Mouse (Mus musculus) Patski (cell line): ENCODE measurements at regions not wholly inside any gene's neighbourhood (a gene's known extent, or its start where the extent isn't known, plus 50 kb on each side); places are given as distances from the start of the nearest gene placed in this dataset.

Experiments used
- ATAC-seq: fragments of 100-300 bp; one replicate; pipeline ENCODE4 v1.8.0; 2021
- CTCF ChIA-PET: fragments of 350-600 bp; sonication (Branson Sonifier 250); formaldehyde crosslinking; loops from one replicate; lab custom pipeline; 2022; ENCODE audit warnings: inconsistent platforms; lab: Charles Lee
- POLR2A ChIA-PET: fragments of 350-600 bp; sonication (Branson Sonifier 250); formaldehyde crosslinking; loops from one replicate; lab custom pipeline; 2022; ENCODE audit warnings: antibody characterized with exemption, inconsistent platforms; lab: Charles Lee
- DNase-seq: peaks from one replicate; pipeline ENCODE4 v3.0.0-alpha.2; 2011; ENCODE audit warnings: low read depth, low spot score
- H3K27me3 ChIP-seq: fragments of 371-371 bp; one replicate; pipeline ENCODE4 v1.5.1; 2021
- CTCF ChIP-seq: fragments of 100-300 bp; IDR thresholded peaks from one replicate; pipeline ENCODE4 v1.5.1; 2021
- in situ Hi-C: fragments of 300-500 bp; cut with MboI; formaldehyde crosslinking; loops from 3 replicates; pipeline ENCODE4 v1.11.1; 2018; ENCODE audit warnings: low pct_unique_long_range_greater_than_20kb, mixed read lengths

DNA sequence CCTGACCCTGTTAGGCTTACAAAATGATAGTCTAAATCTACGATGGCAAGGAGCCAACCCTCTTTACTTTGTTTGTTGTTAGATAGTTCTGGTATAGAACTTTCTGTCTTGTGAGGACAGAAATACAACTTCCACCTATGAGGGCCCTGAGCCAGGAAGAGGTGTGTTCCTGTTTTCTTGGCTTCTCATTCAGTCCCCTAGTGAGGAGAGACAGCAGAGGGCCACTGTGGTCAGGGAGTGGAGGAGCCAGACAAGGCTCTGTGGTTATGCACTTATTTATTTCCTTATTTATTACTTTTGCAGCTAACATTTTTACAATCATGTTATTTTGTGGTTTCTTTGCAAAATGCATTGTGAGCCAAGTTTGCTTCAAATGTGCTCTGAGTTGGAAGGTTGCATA is 202.9 kb upstream of the Tprg start:
- ATAC-seq: no peak
- POLR2A ChIA-PET: no interaction called here
- TF ChIP-seq CTCF: no peak
- DNase-seq: no peak
- in situ Hi-C loops: no loop called here
- CTCF ChIA-PET: no interaction called here
- peaks cover 21% of the 10 kb centered on the region for H3K27me3 ChIP-seq

- CTCF ChIA-PET: no interaction called here
- peaks cover 35% of the 10 kb centered on the region for H3K27me3 ChIP-seq
- ATAC-seq (no peak), DNase-seq (no peak)
- no peak for TF ChIP-seq CTCF
- in situ Hi-C loops: no loop called here
- POLR2A ChIA-PET: no interaction called here
Measured at GRCm38 (mm10) chr16:25087741-25088648, 198.6 kb upstream of the Tprg start.

DNA sequence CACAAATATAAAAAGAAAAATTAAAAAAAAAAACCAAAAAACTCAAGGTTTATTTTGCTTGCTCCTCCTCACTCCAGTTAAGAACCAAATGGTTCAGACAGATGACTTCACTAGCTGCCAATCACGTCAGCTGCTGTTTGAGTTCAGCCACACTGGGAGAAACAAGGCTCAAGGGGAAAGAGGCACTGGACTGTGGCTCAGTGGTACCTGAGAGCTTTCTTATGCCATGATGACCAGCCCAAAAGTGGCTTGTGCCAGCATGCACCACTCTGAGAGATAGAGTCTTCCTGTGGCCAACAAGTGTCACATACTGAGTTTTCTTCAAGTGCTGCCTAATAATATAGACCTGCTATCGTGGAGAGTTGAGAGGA is 198.0 kb upstream of the Tprg start:
- in situ Hi-C loops: no loop called here
- ATAC-seq: no peak
- CTCF ChIA-PET: no interaction called here

DNA sequence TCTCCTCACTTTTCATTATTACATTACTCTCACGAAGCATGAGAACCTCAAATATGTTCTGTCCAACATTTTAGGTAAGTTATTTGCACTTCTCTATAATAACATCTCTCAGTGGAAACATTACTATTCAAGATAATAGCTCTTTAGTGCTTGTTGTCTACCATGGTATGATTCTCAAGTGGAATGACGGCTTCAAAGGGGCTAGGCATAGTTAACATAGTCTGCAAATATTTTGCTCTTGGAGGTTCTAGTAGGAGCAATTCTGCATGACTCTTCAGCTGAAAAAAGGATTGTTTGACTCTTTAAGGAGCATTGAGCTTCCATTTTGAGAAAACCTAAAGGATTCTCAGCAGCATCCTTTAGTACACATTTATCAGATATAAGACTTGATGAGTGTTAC is 182.5 kb upstream of the Tprg start:
- POLR2A ChIA-PET: interaction anchor here (0.8 kb wide), 1 partner anchor 17 kb away, joined by 4 read pairs; no protein-coding TSS in a partner anchor

More for the DNA sequence above, 198.0 kb upstream of the Tprg start:
- no peak for DNase-seq
- H3K27me3 ChIP-seq: peaks cover 38% of the 10 kb centered on the region
- POLR2A ChIA-PET: no interaction called here
- no peak for TF ChIP-seq CTCF

DNA sequence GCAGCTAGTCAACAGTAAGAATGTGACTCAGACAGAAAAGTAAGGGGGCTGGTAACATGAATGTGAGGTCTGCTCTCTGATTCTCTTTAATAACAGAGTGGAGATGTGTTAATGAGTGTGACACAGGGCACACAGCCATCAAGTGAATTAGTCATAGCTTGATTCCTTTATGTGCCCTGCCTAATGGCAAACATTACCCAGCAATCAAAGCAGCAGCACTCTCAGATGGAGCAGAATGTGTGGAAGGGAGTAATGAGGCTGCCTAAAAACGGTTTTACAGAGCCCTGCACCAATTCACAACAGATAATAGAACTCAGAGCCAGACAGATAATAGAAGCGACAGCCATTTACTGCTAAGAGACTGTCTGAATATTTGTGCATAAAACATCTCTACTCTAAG is 182.0 kb upstream of the Tprg start:
- H3K27me3 ChIP-seq: peaks cover 66% of the 10 kb centered on the region
- ChIA-PET POLR2A (interaction anchor here (0.8 kb wide), 1 partner anchor 17 kb away, joined by 4 read pairs; no protein-coding TSS in a partner anchor), CTCF (interaction anchor here (1.0 kb wide), 1 partner anchor 215 kb away, joined by 3 read pairs; no protein-coding TSS in a partner anchor)
- TF ChIP-seq CTCF: no peak
- ATAC-seq (no peak), DNase-seq (no peak)
- in situ Hi-C loops: no loop called here

More for the DNA sequence above, 182.5 kb upstream of the Tprg start:
- peaks cover 70% of the 10 kb centered on the region for H3K27me3 ChIP-seq
- DNase-seq: no peak
- CTCF ChIA-PET: interaction anchor here (1.0 kb wide), 1 partner anchor 216 kb away, joined by 3 read pairs; no protein-coding TSS in a partner anchor
- in situ Hi-C loops: no loop called here
- TF ChIP-seq CTCF: no peak
- no peak for ATAC-seq

GRCm38 (mm10) chr16:25140164-25140563 is 146.5 kb upstream of the Tprg start:
- TF ChIP-seq CTCF: no peak
- CTCF ChIA-PET: no interaction called here
- H3K27me3 ChIP-seq: peaks cover 20% of the 10 kb centered on the region
- DNase-seq (no peak), ATAC-seq (no peak)
- in situ Hi-C loops: no loop called here
- POLR2A ChIA-PET: no interaction called here

DNA sequence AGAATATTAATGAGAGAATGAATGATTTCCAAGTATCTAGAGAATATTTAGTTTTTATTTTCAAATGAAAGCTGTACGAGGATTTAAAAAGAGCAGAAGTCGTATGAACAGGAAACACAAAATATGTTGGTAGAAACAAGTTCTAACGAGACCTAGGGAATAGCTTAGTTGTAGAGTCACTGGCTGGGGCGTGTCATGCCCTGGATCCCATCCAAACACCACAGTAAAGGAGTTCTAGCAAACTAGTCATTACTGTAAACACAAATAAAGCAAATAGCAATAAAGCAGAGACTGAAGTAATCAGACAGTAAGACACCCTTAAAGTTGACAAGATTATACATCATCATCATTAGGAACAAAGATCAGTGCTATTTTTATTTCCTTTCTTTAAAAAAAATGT is 139.1 kb upstream of the Tprg start:
- in situ Hi-C loops: no loop called here
- POLR2A ChIA-PET: no interaction called here
- peaks cover 15% of the 10 kb centered on the region for H3K27me3 ChIP-seq
- ATAC-seq: no peak
- no peak for TF ChIP-seq CTCF
- CTCF ChIA-PET: no interaction called here
- no peak for DNase-seq

DNA sequence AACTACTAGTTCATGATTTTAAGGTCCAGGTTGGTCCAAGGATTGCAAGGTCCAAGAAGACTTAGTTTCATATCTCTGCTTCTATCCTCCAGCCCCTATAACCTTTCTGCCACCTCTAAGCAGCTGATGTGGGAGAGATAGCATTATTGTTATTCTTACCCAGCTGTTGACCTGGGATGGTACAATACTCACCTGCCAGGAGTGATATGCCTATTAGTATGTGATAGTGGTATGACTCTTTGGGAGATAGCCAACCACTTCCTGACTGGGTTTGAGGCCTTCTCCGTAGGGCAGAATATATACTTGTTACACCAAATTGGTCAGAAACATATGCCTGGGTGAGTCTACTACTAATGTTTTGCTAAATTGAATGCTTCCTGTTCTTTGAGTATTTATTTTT is 137.4 kb upstream of the Tprg start:
- no peak for TF ChIP-seq CTCF
- DNase-seq: no peak
- no peak for ATAC-seq
- in situ Hi-C loops: no loop called here
- peaks cover 31% of the 10 kb centered on the region for H3K27me3 ChIP-seq
- CTCF ChIA-PET: interaction anchor here (1.6 kb wide), 1 partner anchor 11 kb away, joined by 4 read pairs; no protein-coding TSS in a partner anchor
- POLR2A ChIA-PET: no interaction called here

DNA sequence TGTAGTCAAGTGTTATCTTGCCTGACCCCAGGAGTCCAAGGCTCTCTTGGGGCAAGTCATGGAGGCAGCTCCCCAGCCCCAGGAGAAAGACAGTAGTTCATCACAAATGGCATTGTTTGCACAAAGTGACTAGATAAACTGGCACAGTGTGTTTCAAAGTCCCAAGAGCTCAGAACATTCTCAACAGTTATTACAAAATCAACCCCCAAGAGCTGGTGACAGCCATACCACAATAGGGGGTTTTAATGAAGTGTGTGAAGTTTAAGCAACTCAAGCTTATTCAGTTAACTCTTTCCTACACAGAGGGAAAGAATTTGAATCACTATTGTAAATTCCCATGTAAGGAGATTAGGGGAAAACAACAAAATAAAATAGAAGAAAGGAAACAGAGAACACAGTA is 109.7 kb upstream of the Tprg start:
- CTCF ChIA-PET: interaction anchor here (1.3 kb wide), 1 partner anchor 12 kb away, joined by 3 read pairs; no protein-coding TSS in a partner anchor
- H3K27me3 ChIP-seq: peaks cover 15% of the 10 kb centered on the region
- ATAC-seq (no peak), DNase-seq (no peak)
- no peak for TF ChIP-seq CTCF
- in situ Hi-C loops: no loop called here
- POLR2A ChIA-PET: interaction anchor here (0.7 kb wide), 1 partner anchor 49 kb away, joined by 3 read pairs; no protein-coding TSS in a partner anchor

DNA sequence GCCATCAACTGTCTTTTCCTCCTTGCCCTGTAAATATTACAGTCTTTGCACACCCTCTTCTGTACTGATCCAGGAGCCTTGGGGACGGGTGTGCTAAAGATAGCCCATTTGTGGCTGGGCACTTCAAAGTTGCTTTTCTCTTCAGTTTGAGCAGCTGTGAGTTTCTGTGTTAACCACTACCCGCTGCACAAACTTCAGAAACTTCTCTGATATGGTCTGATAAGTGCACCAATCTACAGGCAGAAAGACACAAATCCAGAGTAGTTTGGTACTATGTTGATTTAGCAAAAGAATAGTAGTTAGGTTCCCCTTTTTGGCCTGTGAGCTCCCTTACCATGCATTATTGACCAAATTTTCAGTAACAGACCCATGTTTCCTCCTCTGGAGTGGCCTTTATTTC is 108.6 kb upstream of the Tprg start:
- CTCF ChIA-PET: no interaction called here
- in situ Hi-C loops: no loop called here
- peaks cover 19% of the 10 kb centered on the region for H3K27me3 ChIP-seq
- no peak for TF ChIP-seq CTCF
- DNase-seq (no peak), ATAC-seq (no peak)
- POLR2A ChIA-PET: no interaction called here

DNA sequence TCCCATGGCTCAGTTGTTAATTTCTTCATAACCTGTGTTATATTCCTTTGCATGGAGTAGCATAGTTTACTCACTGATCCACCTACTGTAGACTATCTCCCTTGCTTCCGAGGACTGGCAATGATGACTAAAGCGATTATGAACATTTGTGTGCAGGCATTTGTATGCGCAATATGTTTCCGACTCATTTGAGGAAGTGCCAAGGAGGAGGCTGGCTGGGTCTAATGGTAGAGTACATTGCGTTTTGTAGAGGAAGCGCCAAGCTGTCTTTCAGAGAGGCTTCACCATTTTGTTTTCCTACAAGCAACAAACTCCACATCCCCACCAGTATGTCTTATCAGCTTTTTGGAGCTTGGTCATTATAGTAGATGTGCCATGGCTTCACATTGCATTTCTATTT is 104.7 kb upstream of the Tprg start:
- ATAC-seq (no peak), DNase-seq (no peak)
- in situ Hi-C loops: no loop called here
- peaks cover 18% of the 10 kb centered on the region for H3K27me3 ChIP-seq
- POLR2A ChIA-PET: no interaction called here
- no peak for TF ChIP-seq CTCF
- CTCF ChIA-PET: no interaction called here
